Mouse (Mus musculus): ENCODE measurements around the gene Ciz1. TPM values are rescaled to one million over a fixed set of nuclear protein-coding genes. Genes with fewer than 3 reads are reported as not detected.
A peak's percentile ranks its signal among the peaks of the same experiment; 100 is the strongest.
"Not testable (repeated sequence)": the region's sequence is repeated elsewhere in the genome, so short reads cannot be mapped to it uniquely, and the experiment has no call there.

The Ciz1 gene
- polyA plus RNA-seq, 1 experiment from 2014 or later, result 57.7 TPM

GRCm38 (mm10) chr2:32357710-32358109, 5.6 kb downstream of the Ciz1 start:
- Histone ChIP-seq H3K27me3 (ENCODE audit: poor library complexity, severe bottlenecking) (peaks cover 14% of the 10 kb centered on the region), H3K4me1 (peaks cover 40% of the 10 kb centered on the region)
- 83% methylated on average over 3 of the region's 3 CpGs for WGBS

GRCm38 (mm10) chr2:32358381-32358780, 6.3 kb downstream of the Ciz1 start:
- Histone ChIP-seq H3K4me1 (peaks cover 37% of the 10 kb centered on the region), H3K4me3 (no peak overlapping the region), H3K27me3 (ENCODE audit: poor library complexity, severe bottlenecking) (peaks cover 13% of the 10 kb centered on the region), H3K9me3 (no peaks in the 10 kb centered on the region), H3K36me3 (replicated peaks) (no peaks in the 10 kb centered on the region), H3K27ac (no peak overlapping the region)
- no peak for DNase-seq (ENCODE audit: extremely low spot score, low spot score)
- 69% methylated on average over 10 of the region's 10 CpGs for WGBS

More at GRCm38 (mm10) chr2:32357710-32358109, 5.6 kb downstream of the Ciz1 start:
- no peaks in the 10 kb centered on the region for H3K36me3 ChIP-seq (replicated peaks)
- H3K4me3 ChIP-seq, result no peak overlapping the region
- H3K9me3 ChIP-seq, result no peaks in the 10 kb centered on the region
- DNase-seq (ENCODE audit: extremely low spot score, low spot score), result no peak
- H3K27ac ChIP-seq, result no peak overlapping the region

GRCm38 (mm10) chr2:32360741-32361140, 8.6 kb downstream of the Ciz1 start:
- Histone ChIP-seq H3K9me3 (no peaks in the 10 kb centered on the region), H3K27ac (no peak overlapping the region), H3K4me1 (peaks cover 42% of the 10 kb centered on the region), H3K4me3 (peak overlapping the region; percentile 57), H3K27me3 (ENCODE audit: poor library complexity, severe bottlenecking) (peaks cover 13% of the 10 kb centered on the region), H3K36me3 (replicated peaks) (peaks cover 18% of the 10 kb centered on the region)
- WGBS, result 5% methylated on average over 14 of the region's 14 CpGs
- peak; percentile 69 for DNase-seq (ENCODE audit: extremely low spot score, low spot score)

- H3K36me3 ChIP-seq (replicated peaks), result peaks cover 25% of the 10 kb centered on the region
- no peaks in the 10 kb centered on the region for H3K9me3 ChIP-seq
- H3K27ac ChIP-seq, result peak overlapping the region; percentile 75
- H3K4me1 ChIP-seq, result peaks cover 42% of the 10 kb centered on the region
- peaks cover 13% of the 10 kb centered on the region for H3K27me3 ChIP-seq (ENCODE audit: poor library complexity, severe bottlenecking)
- 2% methylated on average over 24 of the region's 24 CpGs for WGBS
- H3K4me3 ChIP-seq, result peak overlapping the region; percentile 57
- peak; percentile 64 for DNase-seq (ENCODE audit: extremely low spot score, low spot score)
Observed at GRCm38 (mm10) chr2:32361437-32361836, 9.3 kb downstream of the Ciz1 start.

- Histone ChIP-seq H3K27ac (peak overlapping the region; percentile 89), H3K4me1 (peaks cover 39% of the 10 kb centered on the region), H3K27me3 (ENCODE audit: poor library complexity, severe bottlenecking) (peaks cover 13% of the 10 kb centered on the region), H3K4me3 (peak overlapping the region; percentile 72), H3K36me3 (replicated peaks) (peaks cover 34% of the 10 kb centered on the region)
- WGBS, result 46% methylated on average over 5 of the region's 5 CpGs
- not testable (repeated sequence) for H3K9me3 ChIP-seq; DNase-seq (ENCODE audit: extremely low spot score, low spot score)
Observed at GRCm38 (mm10) chr2:32362274-32362673, 10.1 kb downstream of the Ciz1 start.

GRCm38 (mm10) chr2:32362817-32363340, 10.8 kb downstream of the Ciz1 start:
- Histone ChIP-seq H3K4me1 (peaks cover 38% of the 10 kb centered on the region), H3K36me3 (replicated peaks) (peaks cover 40% of the 10 kb centered on the region), H3K4me3 (peak overlapping the region; percentile 72), H3K27me3 (ENCODE audit: poor library complexity, severe bottlenecking) (peaks cover 13% of the 10 kb centered on the region), H3K9me3 (no peaks in the 10 kb centered on the region), H3K27ac (peak overlapping the region; percentile 89)
- DNase-seq (ENCODE audit: extremely low spot score, low spot score), result peak; percentile 87
- WGBS, result under 1% methylated on average over 53 of the region's 53 CpGs

GRCm38 (mm10) chr2:32363376-32364106, 11.4 kb downstream of the Ciz1 start:
- no peaks in the 10 kb centered on the region for H3K9me3 ChIP-seq
- H3K27me3 ChIP-seq (ENCODE audit: poor library complexity, severe bottlenecking), result peaks cover 13% of the 10 kb centered on the region
- WGBS, result 13% methylated on average over 19 of the region's 19 CpGs
- no peak for DNase-seq (ENCODE audit: extremely low spot score, low spot score)
- H3K27ac ChIP-seq, result peak overlapping the region; percentile 89
- peaks cover 38% of the 10 kb centered on the region for H3K4me1 ChIP-seq
- H3K4me3 ChIP-seq, result peak overlapping the region; percentile 72
- H3K36me3 ChIP-seq (replicated peaks), result peaks cover 46% of the 10 kb centered on the region

GRCm38 (mm10) chr2:32364121-32364520, 12.0 kb downstream of the Ciz1 start:
- H3K36me3 ChIP-seq (replicated peaks), result peaks cover 52% of the 10 kb centered on the region
- DNase-seq (ENCODE audit: extremely low spot score, low spot score), result no peak
- H3K27ac ChIP-seq, result no peak overlapping the region
- WGBS, result 85% methylated on average over 8 of the region's 8 CpGs
- no peaks in the 10 kb centered on the region for H3K9me3 ChIP-seq
- H3K27me3 ChIP-seq (ENCODE audit: poor library complexity, severe bottlenecking), result peaks cover 13% of the 10 kb centered on the region
- peak overlapping the region; percentile 72 for H3K4me3 ChIP-seq
- peaks cover 38% of the 10 kb centered on the region for H3K4me1 ChIP-seq

GRCm38 (mm10) chr2:32367315-32367714, 15.2 kb downstream of the Ciz1 start:
- WGBS, result 90% methylated on average over 5 of the region's 5 CpGs
- DNase-seq (ENCODE audit: extremely low spot score, low spot score), result no peak
- Histone ChIP-seq H3K27me3 (ENCODE audit: poor library complexity, severe bottlenecking) (no peaks in the 10 kb centered on the region; the same call in 1 of the 2 replicates), H3K9me3 (no peaks in the 10 kb centered on the region), H3K36me3 (replicated peaks) (peaks cover 84% of the 10 kb centered on the region), H3K4me3 (no peak overlapping the region), H3K4me1 (peaks cover 18% of the 10 kb centered on the region), H3K27ac (no peak overlapping the region)

GRCm38 (mm10) chr2:32374191-32374590, 22.1 kb downstream of the Ciz1 start:
- 90% methylated on average over 10 of the region's 10 CpGs for WGBS
- no peak overlapping the region for H3K27ac ChIP-seq
- peaks cover 100% of the 10 kb centered on the region for H3K36me3 ChIP-seq (replicated peaks)

GRCm38 (mm10) chr2:32375317-32375940, 23.3 kb downstream of the Ciz1 start:
- H3K36me3 ChIP-seq (replicated peaks), result peaks cover 96% of the 10 kb centered on the region

More at GRCm38 (mm10) chr2:32374191-32374590, 22.1 kb downstream of the Ciz1 start:
- no peaks in the 10 kb centered on the region for H3K27me3 ChIP-seq (ENCODE audit: poor library complexity, severe bottlenecking)
- H3K9me3 ChIP-seq, result no peaks in the 10 kb centered on the region
- H3K4me3 ChIP-seq, result no peak overlapping the region
- DNase-seq (ENCODE audit: extremely low spot score, low spot score), result no peak
- no peaks in the 10 kb centered on the region for H3K4me1 ChIP-seq

GRCm38 (mm10) chr2:32376963-32377362, 24.8 kb downstream of the Ciz1 start:
- 90% methylated on average over 10 of the region's 10 CpGs for WGBS
- H3K4me1 ChIP-seq, result peaks cover 12% of the 10 kb centered on the region
- H3K27ac ChIP-seq, result no peak overlapping the region
- no peak for DNase-seq (ENCODE audit: extremely low spot score, low spot score)
- H3K27me3 ChIP-seq (ENCODE audit: poor library complexity, severe bottlenecking), result peaks cover 17% of the 10 kb centered on the region
- no peaks in the 10 kb centered on the region for H3K9me3 ChIP-seq
- H3K4me3 ChIP-seq, result no peak overlapping the region
- H3K36me3 ChIP-seq (replicated peaks), result peaks cover 81% of the 10 kb centered on the region

More at GRCm38 (mm10) chr2:32375317-32375940, 23.3 kb downstream of the Ciz1 start:
- peaks cover 10% of the 10 kb centered on the region for H3K27me3 ChIP-seq (ENCODE audit: poor library complexity, severe bottlenecking)
- no peaks in the 10 kb centered on the region for H3K4me1 ChIP-seq
- no peak for DNase-seq (ENCODE audit: extremely low spot score, low spot score)
- no peaks in the 10 kb centered on the region for H3K9me3 ChIP-seq
- WGBS, result 95% methylated on average over 13 of the region's 13 CpGs
- no peak overlapping the region for H3K4me3 ChIP-seq
- H3K27ac ChIP-seq, result no peak overlapping the region

- no peaks in the 10 kb centered on the region for H3K9me3 ChIP-seq
- H3K27me3 ChIP-seq (ENCODE audit: poor library complexity, severe bottlenecking), result peaks cover 43% of the 10 kb centered on the region
- H3K4me1 ChIP-seq, result peaks cover 17% of the 10 kb centered on the region
- WGBS, result 92% methylated on average over 7 of the region's 7 CpGs
- peaks cover 50% of the 10 kb centered on the region for H3K36me3 ChIP-seq (replicated peaks)
- no peak for DNase-seq (ENCODE audit: extremely low spot score, low spot score)
- no peak overlapping the region for H3K27ac ChIP-seq
- H3K4me3 ChIP-seq, result no peak overlapping the region
Observed at GRCm38 (mm10) chr2:32380001-32380500, 27.9 kb downstream of the Ciz1 start.
